Mouse (Mus musculus) T-helper 17 cell (primary cell): ENCODE data around the gene Rnase4.

Experiments
- in situ Hi-C, 2 experiments: fragments of 300-600 bp; cut with MboI, MseI; formaldehyde crosslinking; loops; 1 replicate in 1 of 2; 2 replicates in 1 of 2; pipeline ENCODE4 v1.15.1; 2025; ENCODE audit warnings: high pct_unique_total_duplicates in 2 of 2

Rnase4 gene

GRCm38 (mm10) chr14:51125684-51126083, 34.8 kb downstream of the Rnase4 start:
- in situ Hi-C loops = loop anchor here in 1 of 2 experiments (10.0 kb wide), 1 partner anchor 1101 kb away; no protein-coding TSS in a partner anchor

- in situ Hi-C loops = loop anchor here in 1 of 2 experiments (10.0 kb wide), 1 partner anchor 1103 kb away; no protein-coding TSS in a partner anchor
Observed at GRCm38 (mm10) chr14:51127648-51128258, 36.9 kb downstream of the Rnase4 start.

GRCm38 (mm10) chr14:51128775-51129623, 38.1 kb downstream of the Rnase4 start:
- in situ Hi-C loops = loop anchor here in 1 of 2 experiments (10.0 kb wide), 1 partner anchor 1104 kb away; no protein-coding TSS in a partner anchor

- in situ Hi-C loops = loop anchor here in 1 of 2 experiments (10.0 kb wide), 1 partner anchor 1105 kb away; no protein-coding TSS in a partner anchor
Observed at GRCm38 (mm10) chr14:51129624-51129975, 38.7 kb downstream of the Rnase4 start.

- in situ Hi-C loops = no loop called here
Observed at GRCm38 (mm10) chr14:51130315-51130940, 39.6 kb downstream of the Rnase4 start.

GRCm38 (mm10) chr14:51131086-51131815, 40.4 kb downstream of the Rnase4 start:
- in situ Hi-C loops = no loop called here

GRCm38 (mm10) chr14:51132372-51132771, 41.5 kb downstream of the Rnase4 start:
- in situ Hi-C loops = no loop called here

GRCm38 (mm10) chr14:51140342-51140741, 49.5 kb downstream of the Rnase4 start:
- in situ Hi-C loops = no loop called here

- in situ Hi-C loops = no loop called here
Observed at GRCm38 (mm10) chr14:51142119-51142518, 51.2 kb downstream of the Rnase4 start.

GRCm38 (mm10) chr14:51142568-51142967, 51.7 kb downstream of the Rnase4 start:
- in situ Hi-C loops = no loop called here

GRCm38 (mm10) chr14:51143287-51143686, 52.4 kb downstream of the Rnase4 start:
- in situ Hi-C loops = no loop called here

- in situ Hi-C loops = no loop called here
Observed at GRCm38 (mm10) chr14:51143937-51144336, 53.1 kb downstream of the Rnase4 start.

GRCm38 (mm10) chr14:51144451-51144850, 53.6 kb downstream of the Rnase4 start:
- in situ Hi-C loops = no loop called here

GRCm38 (mm10) chr14:51145521-51145920, 54.6 kb downstream of the Rnase4 start:
- in situ Hi-C loops = no loop called here

GRCm38 (mm10) chr14:51146685-51147084, 55.8 kb downstream of the Rnase4 start, which contains the start of gene Rnase1:
Rnase1 (minus strand) TSS chr14:51146785.
- in situ Hi-C loops = no loop called here

- in situ Hi-C loops = no loop called here
Observed at GRCm38 (mm10) chr14:51148006-51148405, 57.1 kb downstream of the Rnase4 start.

GRCm38 (mm10) chr14:51149164-51149563, 58.3 kb downstream of the Rnase4 start:
- in situ Hi-C loops = no loop called here

- in situ Hi-C loops = no loop called here
Observed at GRCm38 (mm10) chr14:51150206-51150831, 59.4 kb downstream of the Rnase4 start.

- in situ Hi-C loops = no loop called here
Observed at GRCm38 (mm10) chr14:51152249-51152870, 61.5 kb downstream of the Rnase4 start.
